9 mouse cellular contexts compared by ENCODE assay signal in the genomic region with DNA sequence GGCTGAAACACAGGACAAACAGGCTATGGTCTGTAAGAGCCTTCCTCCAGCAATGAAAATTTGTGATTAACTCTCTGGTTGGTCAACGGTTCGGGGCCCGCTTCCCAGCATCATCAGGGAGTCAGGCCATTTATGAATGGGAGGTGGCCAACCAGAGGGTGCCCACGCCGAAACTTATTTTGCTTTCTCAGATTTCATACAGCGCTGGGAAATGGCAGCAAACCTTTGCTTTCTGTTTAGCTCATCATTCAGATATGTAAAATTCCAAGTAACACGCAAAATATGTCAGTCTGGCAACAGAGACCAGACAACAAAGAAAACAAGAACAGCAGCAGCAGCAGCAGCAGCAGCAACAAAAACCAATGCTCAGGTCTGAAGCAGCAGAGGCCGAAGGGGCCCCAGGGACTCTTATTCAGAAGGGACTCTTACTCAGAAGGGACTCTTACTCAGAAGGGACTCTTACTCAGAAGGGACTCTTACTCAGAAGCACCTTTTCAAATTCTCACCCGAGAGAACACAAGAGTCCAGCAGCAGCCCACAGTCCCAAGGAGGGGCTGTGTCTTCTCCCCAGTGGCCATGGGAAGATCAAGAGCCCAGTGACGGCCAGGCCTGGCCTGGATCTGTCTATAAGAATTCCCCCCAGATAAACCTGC.
DNase-seq lines count a peak whose midpoint lies in the region; ATAC-seq and TF ChIP-seq lines count a peak whose summit lies in the region.
"Had no signal": no experiment of that assay in that cellular context is flagged by ENCODE, and none has a peak within 500 bp of the region (broad histone marks: within the 10 kb centered on the region; RNA-seq: fewer than 3 reads in every experiment).

No protein-coding gene starts in this region.

- no peak for ATAC-seq in midbrain, postnatal 0 days (ENCODE audit: low FRiP score)
- peak; percentile 27; the same call in 1 of the 2 replicates for ATAC-seq in neutrophil, adult 5-6 weeks (ENCODE audit: extremely low read depth, insufficient number of reproducible peaks, low FRiP score, poor library complexity, severe bottlenecking)
- ATAC-seq: liver, postnatal 0 days had no signal

- H3K27ac ChIP-seq in gastrocnemius, adult 2 months = peak overlapping the region; percentile 71
- H3K27ac ChIP-seq in midbrain, embryonic 10.5 days (replicated peaks) = peak overlapping the region; percentile 66
- no peak overlapping the region for H3K27ac ChIP-seq in midbrain, postnatal 0 days (ENCODE audit: low read depth, low read length)

- peaks cover 41% of the 10 kb centered on the region for H3K4me1 ChIP-seq in midbrain, embryonic 10.5 days
- H3K4me1 ChIP-seq in midbrain, postnatal 0 days (ENCODE audit: insufficient read depth, low read length) = no peaks in the 10 kb centered on the region

- no peaks in the 10 kb centered on the region for H3K36me3 ChIP-seq in midbrain, embryonic 10.5 days
- H3K36me3 ChIP-seq in midbrain, postnatal 0 days (ENCODE audit: insufficient read depth, low read length) = no peaks in the 10 kb centered on the region

- intact Hi-C loops in gastrocnemius, adult 2 months (cut with DNase I) = no loop called here
- intact Hi-C loops in gastrocnemius, postnatal 36 days (cut with DNase I) = no loop called here

- H3K4me2 ChIP-seq in midbrain, postnatal 0 days (ENCODE audit: low read depth, low read length, poor library complexity, severe bottlenecking) = no peak overlapping the region

- no peaks in the 10 kb centered on the region for H3K9me3 ChIP-seq in midbrain, embryonic 10.5 days (replicated peaks)
- H3K9me3 ChIP-seq in midbrain, postnatal 0 days (ENCODE audit: low read length) = no peaks in the 10 kb centered on the region

- no peaks in the 10 kb centered on the region for H3K27me3 ChIP-seq in midbrain, embryonic 10.5 days (ENCODE audit: low read depth, poor library complexity, severe bottlenecking)
- no peaks in the 10 kb centered on the region for H3K27me3 ChIP-seq in midbrain, postnatal 0 days (ENCODE audit: insufficient read depth, low read length)

- H3K4me3 ChIP-seq in gastrocnemius, adult 2 months = peak overlapping the region; percentile 15; the same call in 1 of the 2 replicates
- H3K4me3 ChIP-seq in midbrain, embryonic 10.5 days = no peak overlapping the region
- no peak overlapping the region for H3K4me3 ChIP-seq in midbrain, postnatal 0 days (ENCODE audit: low read depth, low read length)

- no peak for TF ChIP-seq CTCF in gastrocnemius, adult 2 months (IDR thresholded peaks at IDR 0.05)
- no peak for TF ChIP-seq CTCF in midbrain, postnatal 0 days (IDR thresholded peaks at IDR 0.05)

- no peak for DNase-seq in gastrocnemius, adult 2 months
- no peak for DNase-seq in gastrocnemius, postnatal 36 days
- DNase-seq in midbrain, embryonic 10.5 days (ENCODE audit: low spot score) = peak; percentile 17
- no peak for DNase-seq in midbrain, postnatal 0 days (ENCODE audit: low spot score)
- peak; percentile 53 for DNase-seq in embryo, embryonic 11 days
- no peak for DNase-seq in left cerebral cortex, adult 18-20 months (ENCODE audit: low spot score in 2 of 2)
- DNase-seq in urinary bladder, adult 18-20 months (ENCODE audit: low spot score in 2 of 2) = no peak
- DNase-seq: liver, postnatal 0 days had no signal

- no peak overlapping the region for H3K9ac ChIP-seq in midbrain, postnatal 0 days (replicated peaks; ENCODE audit: low read length, poor library complexity, severe bottlenecking)
- H3K9ac ChIP-seq: liver, postnatal 0 days had no signal

- WGBS in midbrain, embryonic 10.5 days = 64% methylated on average over 10 of the region's 10 CpGs
- 66% methylated on average over 10 of the region's 10 CpGs for WGBS in midbrain, postnatal 0 days

Comparison
In these comparisons a context has a peak if more than half of its experiments do, and no peak if none do; other contexts are left out.
1. DNase-seq: peak in midbrain, embryonic 10.5 days (single experiment) and embryo, embryonic 11 days (single experiment); none in gastrocnemius, adult 2 months (single experiment), gastrocnemius, postnatal 36 days (0 of 2), midbrain, postnatal 0 days (single experiment), left cerebral cortex, adult 18-20 months (0 of 2) and urinary bladder, adult 18-20 months (0 of 2).